Mouse (Mus musculus) 416B (cell line): Measurements from ENCODE around the gene Spata1.
"Not testable (repeated sequence)": the region's sequence is repeated elsewhere in the genome, so short reads cannot be mapped to it uniquely, and the experiment has no call there.

Experiments used
- DNase-seq: peaks from one replicate; pipeline ENCODE4 v3.0.0; 2011; ENCODE audit warnings: low read depth

Spata1 gene

GRCm38 (mm10) chr3:146451375-146451774 lies 48.2 kb downstream of the Spata1 start:
- DNase-seq = peak; percentile 82

- peak; percentile 94 for DNase-seq
Observed at GRCm38 (mm10) chr3:146450371-146450841, 49.1 kb downstream of the Spata1 start.

GRCm38 (mm10) chr3:146449745-146450250 lies 49.8 kb downstream of the Spata1 start, which contains the start of gene Ctbs:
Ctbs (plus strand) TSS chr3:146449795.
- DNase-seq = no peak

GRCm38 (mm10) chr3:146448969-146449368 lies 50.6 kb downstream of the Spata1 start:
- DNase-seq = peak; percentile 19

GRCm38 (mm10) chr3:146448372-146448771 lies 51.2 kb downstream of the Spata1 start:
- no peak for DNase-seq

- peak; percentile 36 for DNase-seq
Observed at GRCm38 (mm10) chr3:146447598-146447997, 52.0 kb downstream of the Spata1 start.

- no peak for DNase-seq
Observed at GRCm38 (mm10) chr3:146447156-146447555, 52.4 kb downstream of the Spata1 start.

GRCm38 (mm10) chr3:146444880-146445279 lies 54.7 kb downstream of the Spata1 start:
- DNase-seq = no peak

- DNase-seq = no peak
Observed at GRCm38 (mm10) chr3:146443380-146443779, 56.2 kb downstream of the Spata1 start.

- no peak for DNase-seq
Observed at GRCm38 (mm10) chr3:146442936-146443335, 56.6 kb downstream of the Spata1 start.

- no peak for DNase-seq
Observed at GRCm38 (mm10) chr3:146442484-146442883, 57.1 kb downstream of the Spata1 start.

- no peak for DNase-seq
Observed at GRCm38 (mm10) chr3:146440422-146440821, 59.1 kb downstream of the Spata1 start.

GRCm38 (mm10) chr3:146440011-146440410 lies 59.5 kb downstream of the Spata1 start:
- DNase-seq = no peak

- no peak for DNase-seq
Observed at GRCm38 (mm10) chr3:146436114-146436513, 63.4 kb downstream of the Spata1 start.

- DNase-seq = no peak
Observed at GRCm38 (mm10) chr3:146435533-146435932, 64.0 kb downstream of the Spata1 start.

GRCm38 (mm10) chr3:146434686-146435085 lies 64.9 kb downstream of the Spata1 start:
- DNase-seq = no peak

- no peak for DNase-seq
Observed at GRCm38 (mm10) chr3:146433681-146434350, 65.7 kb downstream of the Spata1 start.

- not testable (repeated sequence) for DNase-seq
Observed at GRCm38 (mm10) chr3:146433063-146433462, 66.5 kb downstream of the Spata1 start.

- no peak for DNase-seq
Observed at GRCm38 (mm10) chr3:146426489-146426888, 73.1 kb downstream of the Spata1 start.

- no peak for DNase-seq
Observed at GRCm38 (mm10) chr3:146425902-146426301, 73.7 kb downstream of the Spata1 start.

- no peak for DNase-seq
Observed at GRCm38 (mm10) chr3:146424306-146424900, 75.2 kb downstream of the Spata1 start.

GRCm38 (mm10) chr3:146423710-146424109 lies 75.8 kb downstream of the Spata1 start:
- DNase-seq = peak; percentile 21

GRCm38 (mm10) chr3:146421787-146422186 lies 77.8 kb downstream of the Spata1 start:
- DNase-seq = peak; percentile 36
